Mouse (Mus musculus) heart, postnatal 14 days (tissue): ENCODE results near the gene Ralgapa1. TPM values are rescaled to one million over a fixed set of nuclear protein-coding genes. Genes with fewer than 3 reads are reported as not detected.

Experiments used
- DNase-seq, 2 experiments: peaks; one replicate each; pipeline ENCODE4 v3.0.0; 2021 to 2022
- intact Hi-C: fragments of 180-260 bp; cut with DNase I; formaldehyde crosslinking; loops from one replicate; pipeline ENCODE4 v1.15.1; 2025
- long read RNA-seq, 2 experiments: library from polyadenylated mRNA; stranded (forward); transcript quantifications; one replicate each; pipeline ENCODE4 v2.0.0; 2021
- total RNA-seq, 2 experiments: library from RNA; stranded (reverse); gene quantifications; 2 replicates each; pipeline ENCODE4 v1.2.3; 2021

Ralgapa1 gene
- total RNA-seq = 10 to 100 TPM; 59.2 to 59.5 TPM
- long read RNA-seq, experiment 1, partial matches to known transcripts = 3 of 10 reads
- long read RNA-seq, experiment 1, other reads (novel, unspliced or antisense) = 7 of 10 reads
- long read RNA-seq, experiment 2, full-length matches to known transcripts = 2 of 13 reads
- long read RNA-seq, experiment 2, partial matches to known transcripts = 5 of 13 reads
- long read RNA-seq, experiment 2, other reads (novel, unspliced or antisense) = 6 of 13 reads

DNA sequence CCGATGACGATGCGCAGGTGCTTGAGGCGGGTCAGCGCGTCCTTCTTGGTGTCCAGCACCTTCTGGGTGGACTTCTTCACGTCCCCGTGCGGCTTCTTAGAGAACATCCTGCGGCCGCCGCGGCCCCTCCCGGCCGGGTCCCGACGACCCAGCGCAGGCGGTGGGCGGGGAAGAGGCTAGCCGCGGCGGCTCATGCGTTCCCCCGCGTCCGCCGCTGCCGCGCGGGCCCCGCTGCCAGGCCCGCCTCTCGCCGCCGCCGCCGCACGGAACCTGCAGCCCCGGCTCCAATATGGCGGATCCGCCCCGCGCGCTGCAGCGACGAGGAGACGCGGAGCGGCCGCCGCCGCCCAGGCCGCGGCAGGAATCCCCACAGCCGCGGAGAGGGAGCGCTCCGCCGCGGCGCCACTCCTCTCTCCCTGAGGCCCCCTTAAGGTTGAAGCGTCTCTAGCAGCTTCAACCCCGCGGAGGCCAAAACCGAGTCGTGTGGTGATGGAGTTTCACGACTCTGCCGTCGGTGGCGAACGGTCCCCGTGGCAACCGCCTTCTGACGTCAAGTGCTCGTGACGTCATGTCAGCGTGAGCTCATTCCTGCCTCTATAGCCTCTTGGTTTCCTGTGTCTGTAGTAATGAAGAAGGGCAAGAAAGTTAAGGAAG lies at the start of gene Ralgapa1:
Ralgapa1 (minus strand) TSS at position 507 of the 654 bp plus-strand sequence.
- DNase-seq = peak; percentile 85 to 93
- intact Hi-C loops = loop anchor here (2.0 kb wide), 1 partner anchor 24 kb away; no protein-coding TSS in a partner anchor

DNA sequence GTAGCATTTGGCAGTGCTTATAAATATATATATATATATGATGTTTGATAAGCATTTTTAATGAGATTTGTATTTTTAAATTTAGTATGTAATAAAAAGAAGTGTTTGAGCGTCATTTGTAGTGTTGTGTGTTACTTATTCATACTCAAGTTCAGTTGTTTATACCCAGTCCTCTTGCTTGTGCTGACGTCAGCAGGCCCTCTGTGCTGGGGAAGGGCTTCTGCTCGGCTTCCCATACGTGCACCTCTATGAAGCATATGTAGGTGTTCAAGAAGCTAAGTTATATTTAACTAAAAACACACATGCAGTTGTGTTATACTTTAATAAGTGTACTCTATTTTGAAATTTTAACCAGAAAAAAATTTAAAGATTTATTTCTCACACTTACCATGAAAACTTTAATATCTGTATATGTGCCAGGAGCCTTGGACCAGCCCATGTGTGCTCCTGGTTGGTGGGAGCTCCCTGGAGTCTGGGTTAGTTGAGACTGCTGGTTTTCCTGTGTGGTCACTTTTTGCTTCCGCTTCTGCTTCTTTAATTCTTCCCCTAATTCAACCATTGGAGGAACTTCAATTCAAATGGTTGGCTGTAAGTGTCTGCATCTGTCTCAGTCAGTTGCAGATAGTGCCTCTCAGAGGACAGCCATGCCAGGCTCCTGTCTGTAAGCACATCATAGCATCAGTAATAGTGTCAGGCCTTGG lies 48.8 kb upstream of the Ralgapa1 start:
- no peak for DNase-seq
- intact Hi-C loops = no loop called here

GRCm38 (mm10) chr12:55867738-55868137 lies 46.8 kb upstream of the Ralgapa1 start:
- DNase-seq = no peak
- intact Hi-C loops = no loop called here

DNA sequence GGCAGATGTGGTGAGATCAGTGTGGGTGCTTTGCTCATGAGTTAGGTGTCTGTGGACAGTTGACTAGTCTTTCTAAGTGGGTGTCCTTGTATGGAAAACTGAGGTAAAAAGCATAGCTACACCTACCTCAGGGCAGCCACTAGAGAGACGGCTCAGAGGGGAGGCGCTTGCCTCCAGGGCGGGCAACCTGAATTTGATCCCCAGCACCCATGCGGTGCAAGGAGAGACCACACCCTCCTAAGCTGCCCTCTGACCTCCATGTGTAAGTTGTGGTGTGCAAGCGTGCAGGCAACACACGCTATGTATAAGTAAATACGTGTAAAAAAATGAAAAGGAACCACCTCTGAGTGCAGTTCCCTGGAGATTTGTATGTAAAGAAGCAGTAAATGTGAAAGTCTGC lies 39.7 kb upstream of the Ralgapa1 start:
- intact Hi-C loops = no loop called here
- DNase-seq = no peak

DNA sequence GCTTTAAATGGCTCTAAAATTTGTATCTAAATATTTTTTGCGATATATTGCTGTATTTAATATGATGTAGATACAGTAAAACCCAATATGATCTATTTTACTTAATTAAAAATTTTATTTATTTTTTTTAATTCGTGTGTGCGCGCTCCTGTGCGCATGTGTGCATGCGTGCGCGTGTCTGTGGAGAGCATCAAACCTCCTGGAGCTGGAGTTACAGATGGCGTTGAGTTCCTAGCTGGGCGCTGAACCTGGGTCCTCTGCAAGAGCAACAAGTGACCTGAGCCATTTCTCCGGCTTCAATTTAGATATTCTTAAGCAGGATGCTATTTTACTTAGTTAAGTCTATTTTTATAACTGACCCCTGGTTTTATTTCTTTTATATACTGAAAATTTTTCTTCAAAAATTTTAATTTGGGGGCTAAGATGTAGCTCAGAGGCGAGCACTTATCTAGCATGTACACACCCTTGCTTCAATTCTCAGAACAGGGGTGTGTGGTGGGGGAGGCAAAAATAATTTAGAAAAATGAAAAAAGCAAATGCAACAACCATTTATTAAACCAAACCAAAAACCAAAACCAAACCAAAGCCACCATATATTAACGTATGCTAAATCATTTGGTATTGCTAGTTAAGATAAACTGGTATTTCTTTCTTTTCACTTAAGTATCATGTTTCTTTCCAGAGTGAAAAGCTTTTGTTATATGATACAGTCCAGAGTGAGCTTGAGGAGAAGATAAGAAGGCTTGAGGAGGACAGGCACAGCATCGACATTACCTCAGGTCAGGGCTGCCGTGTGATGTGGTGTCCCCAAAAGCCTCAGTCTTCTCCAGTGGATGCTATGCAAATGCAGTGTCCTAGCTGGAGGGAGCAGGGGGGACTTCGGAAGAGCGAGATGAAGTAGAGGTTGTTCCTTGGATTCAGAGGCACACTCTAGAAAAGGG lies 38.7 kb upstream of the Ralgapa1 start:
- no peak for DNase-seq
- intact Hi-C loops = no loop called here

GRCm38 (mm10) chr12:55850650-55851049 lies 29.7 kb upstream of the Ralgapa1 start:
- intact Hi-C loops = no loop called here
- no peak for DNase-seq

GRCm38 (mm10) chr12:55847851-55848250 lies 26.9 kb upstream of the Ralgapa1 start:
- DNase-seq = no peak

GRCm38 (mm10) chr12:55846741-55847140 lies 25.8 kb upstream of the Ralgapa1 start:
- DNase-seq = no peak
- intact Hi-C loops = no loop called here

More at GRCm38 (mm10) chr12:55847851-55848250, 26.9 kb upstream of the Ralgapa1 start:
- intact Hi-C loops = no loop called here

DNA sequence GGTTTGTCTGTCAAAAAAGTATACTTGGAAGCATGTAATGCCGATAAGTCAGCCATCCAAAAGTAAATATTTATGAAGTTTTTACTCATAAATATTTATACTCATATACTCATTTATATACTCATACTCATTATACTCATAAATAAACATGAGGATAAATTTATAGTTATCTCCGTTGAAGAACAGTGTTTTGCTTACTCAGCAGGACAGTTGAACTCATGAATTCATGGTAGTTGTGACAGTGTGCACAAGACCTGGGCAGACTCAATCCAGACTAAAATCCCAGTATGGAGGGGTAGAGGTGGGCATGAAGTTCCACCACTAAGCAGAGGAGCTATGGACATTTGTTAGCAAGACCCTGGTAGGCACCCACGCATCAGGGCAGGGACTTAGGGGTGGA lies 16.5 kb upstream of the Ralgapa1 start:
- intact Hi-C loops = loop anchor here (10.0 kb wide), 2 partner anchors 343 to 533 kb away; partner anchors contain the start of genes Nfkbia and Ppp2r3c

DNA sequence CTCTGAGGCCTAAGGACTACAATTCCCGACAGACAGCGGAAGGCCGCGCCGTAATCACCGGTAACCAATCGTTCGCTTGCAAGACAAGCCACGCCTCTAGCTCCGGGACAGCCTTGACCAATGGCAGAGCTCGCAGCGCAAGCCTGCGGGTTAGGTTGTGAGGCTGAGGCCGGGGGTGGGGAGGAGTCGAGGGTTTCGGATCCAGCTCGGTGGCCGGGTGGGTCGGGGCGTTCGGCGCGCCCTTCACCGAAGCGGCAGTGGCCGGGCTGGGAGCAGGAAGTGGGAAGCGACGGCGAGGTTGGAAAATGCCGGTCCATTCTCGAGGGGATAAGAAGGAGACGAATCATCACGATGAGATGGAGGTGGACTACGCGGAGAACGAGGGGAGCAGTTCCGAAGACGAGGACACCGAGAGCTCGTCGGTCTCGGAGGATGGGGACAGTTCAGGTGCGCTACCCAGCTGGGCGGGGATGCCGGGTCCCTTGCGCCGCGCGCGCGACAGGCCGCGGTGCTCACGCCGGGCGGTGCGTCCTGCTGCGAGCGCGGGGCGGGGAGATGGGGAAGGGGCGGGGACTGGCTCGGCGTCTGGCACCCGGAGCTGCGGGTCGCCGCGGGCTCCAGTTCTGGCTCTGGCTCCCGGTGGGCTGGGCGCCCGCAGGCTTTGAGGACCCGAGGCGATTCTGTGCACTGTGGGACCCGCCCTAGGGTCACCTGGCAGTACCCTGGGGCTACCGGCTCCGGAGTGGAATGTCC lies 15.4 kb upstream of the Ralgapa1 start, which contains the start of gene Brms1l:
Brms1l (plus strand) TSS at position 126 of the 753 bp plus-strand sequence.
- peak; percentile 93 to 94 for DNase-seq
- intact Hi-C loops = loop anchor here (10.0 kb wide), 2 partner anchors 342 to 532 kb away; partner anchors contain the start of genes Nfkbia and Ppp2r3c

More for the DNA sequence above, 16.5 kb upstream of the Ralgapa1 start:
- DNase-seq = no peak

- intact Hi-C loops = loop anchor here (10.0 kb wide), 2 partner anchors 341 to 531 kb away; partner anchors contain the start of genes Nfkbia and Ppp2r3c
- no peak for DNase-seq
Measured at GRCm38 (mm10) chr12:55835857-55836198, 14.9 kb upstream of the Ralgapa1 start.

- intact Hi-C loops = loop anchor here (5.0 to 10.0 kb wide), 3 partner anchors 113 to 530 kb away; partner anchors contain the start of genes Nfkbia and Ppp2r3c
- DNase-seq = no peak
Measured at GRCm38 (mm10) chr12:55834891-55835290, 13.9 kb upstream of the Ralgapa1 start.

- no peak for DNase-seq
- intact Hi-C loops = loop anchor here (5.0 to 10.0 kb wide), 3 partner anchors 112 to 529 kb away; partner anchors contain the start of genes Nfkbia and Ppp2r3c
Measured at GRCm38 (mm10) chr12:55833906-55834625, 13.1 kb upstream of the Ralgapa1 start.

- intact Hi-C loops = loop anchor here (5.0 to 10.0 kb wide), 3 partner anchors 111 to 528 kb away; partner anchors contain the start of genes Nfkbia and Ppp2r3c
- no peak for DNase-seq
Measured at GRCm38 (mm10) chr12:55832961-55833360, 12.0 kb upstream of the Ralgapa1 start.

DNA sequence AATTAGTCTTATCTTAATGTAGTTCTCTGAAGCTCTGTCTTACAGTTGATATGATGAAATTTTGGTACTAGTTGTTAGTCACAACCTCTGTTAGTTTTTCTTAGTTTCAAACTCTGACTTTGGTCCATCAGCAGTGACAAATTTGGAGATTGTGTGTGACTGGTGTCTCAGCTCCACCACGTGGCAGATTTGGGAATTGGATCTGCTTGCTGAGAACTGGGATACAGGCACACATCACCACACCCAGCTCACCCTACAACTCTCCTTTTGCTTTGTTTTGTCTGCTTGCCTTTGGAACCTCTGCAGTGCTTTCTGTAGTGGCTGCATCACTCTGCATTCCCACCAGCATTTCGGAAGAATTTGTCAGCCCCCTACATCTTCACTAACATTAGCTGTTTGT lies 10.1 kb upstream of the Ralgapa1 start:
- intact Hi-C loops = loop anchor here (1.0 to 10.0 kb wide), 4 partner anchors 53 to 526 kb away; partner anchors contain the start of genes Nfkbia and Ppp2r3c
- DNase-seq = peak; percentile 77 to 83

- intact Hi-C loops = no loop called here
- DNase-seq = no peak
Measured at GRCm38 (mm10) chr12:55825537-55825936, 4.6 kb upstream of the Ralgapa1 start.

GRCm38 (mm10) chr12:55824027-55824426 lies 3.1 kb upstream of the Ralgapa1 start:
- no peak for DNase-seq
- intact Hi-C loops = no loop called here

- DNase-seq = peak; percentile 39 to 55
- intact Hi-C loops = loop anchor here (2.0 kb wide), 1 partner anchor 23 kb away; no protein-coding TSS in a partner anchor
Measured at GRCm38 (mm10) chr12:55820119-55820660, 777 bp downstream of the Ralgapa1 start.
